Mouse (Mus musculus) A20 (cell line): Measurements from ENCODE around the gene Baiap2l1.

Experiments used
- DNase-seq: peaks from one replicate; pipeline ENCODE4 v3.0.0-alpha.2; 2011; ENCODE audit warnings: low read depth, low spot score

Baiap2l1 gene

DNA sequence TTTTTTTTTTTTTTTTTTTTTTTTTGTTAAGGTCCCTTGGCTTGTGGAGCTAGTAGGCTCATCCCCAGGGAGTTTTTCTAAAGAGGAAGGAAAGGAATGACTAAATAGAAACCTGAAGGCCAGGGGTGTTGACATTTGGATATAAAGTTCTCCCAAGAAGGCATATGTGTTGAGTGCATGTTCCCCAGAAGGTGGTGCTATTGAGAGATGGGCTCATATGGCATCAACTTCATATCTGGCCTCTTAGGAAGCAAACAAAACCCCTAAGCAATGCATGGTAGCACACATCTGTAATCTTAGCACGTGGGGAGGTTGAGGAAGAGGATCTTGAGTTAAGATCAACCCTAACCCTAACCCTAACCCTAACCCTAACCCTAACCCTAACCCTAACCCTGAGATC is 126.5 kb downstream of the Baiap2l1 start:
- peak; percentile 66 for DNase-seq

GRCm38 (mm10) chr5:144230216-144230615 is 127.7 kb downstream of the Baiap2l1 start:
- DNase-seq, result no peak

- DNase-seq, result no peak
These were observed 131.7 kb downstream of the Baiap2l1 start for GRCm38 (mm10) chr5:144226220-144226619.

DNA sequence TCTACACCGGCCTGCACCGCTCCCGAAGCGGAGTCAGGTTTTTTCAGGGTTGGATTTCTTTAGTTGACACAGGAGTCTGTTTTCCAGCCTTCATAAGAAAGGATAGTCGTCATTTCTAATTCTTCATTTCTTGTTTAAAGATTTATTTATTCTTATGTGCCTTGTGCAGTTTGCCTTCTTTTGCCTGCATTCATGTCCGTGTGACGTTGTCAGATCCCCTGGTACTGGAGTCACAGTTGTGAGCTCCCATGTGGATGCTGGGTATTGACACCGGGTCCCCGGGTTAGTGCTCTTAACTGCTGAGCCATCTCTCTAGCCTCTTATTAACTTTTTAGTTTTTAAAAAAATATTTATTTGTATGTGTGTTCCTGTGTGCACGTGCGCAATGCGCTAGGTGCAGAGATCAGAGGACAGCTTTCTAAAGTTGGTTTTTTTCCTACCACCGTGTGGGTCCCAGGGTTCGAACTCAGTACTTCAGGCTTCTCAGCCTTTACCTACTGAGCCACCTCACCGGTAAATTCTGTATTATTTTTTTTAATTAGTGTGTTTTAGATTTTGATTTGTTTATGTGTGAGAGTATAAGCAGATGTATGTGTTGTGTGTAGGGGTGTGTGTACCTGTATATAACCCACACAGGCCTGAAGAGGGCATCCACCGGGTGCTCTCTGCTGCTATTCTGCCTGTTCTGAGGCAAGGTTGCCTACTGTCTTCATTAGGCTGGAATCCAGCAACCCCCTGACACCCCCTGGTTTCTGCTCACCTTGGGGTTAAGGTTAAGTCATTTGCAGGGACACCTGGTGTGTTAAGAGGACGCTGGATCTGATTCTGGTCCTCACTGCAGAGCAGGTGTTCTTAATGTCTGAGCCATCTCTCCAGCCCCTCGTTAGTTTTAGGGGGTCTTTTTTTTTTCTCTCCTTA is 133.8 kb downstream of the Baiap2l1 start:
- peak; percentile 47 for DNase-seq

- DNase-seq, result peak; percentile 95
These were observed 134.4 kb downstream of the Baiap2l1 start, which contains the start of gene Tecpr1 for GRCm38 (mm10) chr5:144223503-144223862. Tecpr1 (minus strand) TSS chr5:144223615.

GRCm38 (mm10) chr5:144222811-144223502 is 135.0 kb downstream of the Baiap2l1 start:
- peak; percentile 9 for DNase-seq

DNA sequence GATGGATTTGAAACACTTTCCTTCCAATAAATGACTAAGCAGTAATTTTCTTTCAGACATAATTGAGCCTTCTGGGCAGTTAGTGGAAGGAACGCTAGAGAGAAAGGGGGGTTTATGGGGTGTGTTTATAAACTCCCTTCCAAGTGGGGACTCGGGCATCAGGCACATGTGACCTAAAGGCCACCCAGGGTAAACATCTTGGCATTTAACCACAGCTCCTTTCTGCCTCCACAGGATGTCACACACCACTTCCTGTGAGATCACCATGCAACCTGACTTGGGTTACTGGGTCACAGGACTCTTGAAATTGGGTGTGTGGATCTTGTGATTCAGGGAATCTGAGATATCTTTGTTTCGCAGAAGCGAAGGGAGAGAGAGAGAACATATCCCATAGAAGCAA is 136.6 kb downstream of the Baiap2l1 start:
- DNase-seq, result no peak

DNA sequence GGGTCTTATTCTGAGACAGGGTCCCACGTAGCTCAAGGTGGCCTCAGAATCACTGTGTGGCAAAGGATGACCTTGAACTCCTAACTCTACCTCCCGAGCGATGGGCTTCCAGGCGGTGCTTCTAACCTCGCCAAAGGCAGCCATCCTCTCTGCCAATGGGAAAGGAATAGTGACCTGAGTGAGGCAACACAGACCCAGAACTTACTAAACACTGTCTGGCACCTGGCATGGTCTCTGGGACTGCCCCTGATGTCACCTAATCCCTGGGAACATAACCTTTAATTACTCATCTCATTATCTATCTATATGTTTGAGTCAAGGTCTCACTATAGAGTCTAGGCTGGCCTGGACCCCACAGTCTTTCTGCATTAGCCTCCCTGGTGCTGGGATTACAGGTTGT is 138.0 kb downstream of the Baiap2l1 start:
- no peak for DNase-seq

DNA sequence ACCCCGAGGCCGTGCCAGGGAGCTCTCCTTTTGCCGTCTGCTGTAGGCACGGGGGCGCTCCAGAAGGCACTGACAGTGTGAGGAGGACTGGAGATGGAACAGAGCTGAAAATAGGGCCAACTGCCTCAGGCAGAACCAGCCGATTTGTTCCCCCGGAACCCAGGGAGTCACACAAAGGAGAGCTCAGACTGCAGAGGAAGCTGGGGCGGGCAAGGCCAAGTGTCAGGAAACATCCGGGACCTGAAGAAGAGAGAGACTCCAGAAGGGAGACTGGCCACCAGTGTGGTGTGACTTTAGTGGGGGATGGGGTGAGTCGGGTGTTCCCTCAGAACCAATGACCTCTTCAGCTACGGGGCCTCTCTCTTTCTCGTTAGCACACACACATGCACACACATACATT is 138.6 kb downstream of the Baiap2l1 start:
- DNase-seq, result no peak

- no peak for DNase-seq
These were observed 139.9 kb downstream of the Baiap2l1 start for GRCm38 (mm10) chr5:144218061-144218460.

- DNase-seq, result no peak
These were observed 141.9 kb downstream of the Baiap2l1 start for GRCm38 (mm10) chr5:144215992-144216391.
